Comparison of ENCODE assay signal across 24 mouse cellular contexts in genomic region chr5:89932999-89933398, GRCm38 (mm10). TPM values are rescaled to one million over a fixed set of nuclear protein-coding genes. Genes with fewer than 3 reads are reported as not detected.
DNase-seq lines count a peak whose midpoint lies in the region; ATAC-seq and TF ChIP-seq lines count a peak whose summit lies in the region.
"Had no signal": no experiment of that assay in that cellular context is flagged by ENCODE, and none has a peak within 500 bp of the region (broad histone marks: within the 10 kb centered on the region; RNA-seq: fewer than 3 reads in every experiment).

No protein-coding gene starts in this region.

- no peak for ATAC-seq in midbrain, postnatal 0 days (ENCODE audit: low FRiP score)
- ATAC-seq in midbrain, embryonic 13.5 days = no peak
- no peak for ATAC-seq in stomach, postnatal 0 days (ENCODE audit: low FRiP score, low TSS enrichment)
- ATAC-seq in forebrain, postnatal 0 days = no peak
- ATAC-seq: CD4-positive, CD25-positive, alpha-beta regulatory T cell, adult 4 months; hindbrain, embryonic 16.5 days; intestine, embryonic 15.5 days had no signal

- no peak overlapping the region for H3K4me2 ChIP-seq in midbrain, postnatal 0 days (ENCODE audit: low read depth, low read length, poor library complexity, severe bottlenecking)
- no peak overlapping the region for H3K4me2 ChIP-seq in midbrain, embryonic 13.5 days (replicated peaks)
- no peak overlapping the region for H3K4me2 ChIP-seq in stomach, postnatal 0 days (replicated peaks; ENCODE audit: low read depth)
- H3K4me2 ChIP-seq in forebrain, postnatal 0 days (ENCODE audit: low read depth) = no peak overlapping the region
- H3K4me2 ChIP-seq: forebrain, embryonic 12.5 days; heart, embryonic 11.5 days; intestine, embryonic 15.5 days; limb, embryonic 12.5 days; liver, embryonic 15.5 days; lung, embryonic 15.5 days; midbrain, embryonic 12.5 days had no signal

- H3K9ac ChIP-seq in midbrain, postnatal 0 days (replicated peaks; ENCODE audit: low read length, poor library complexity, severe bottlenecking) = no peak overlapping the region
- H3K9ac ChIP-seq in midbrain, embryonic 13.5 days (replicated peaks) = no peak overlapping the region
- H3K9ac ChIP-seq in stomach, postnatal 0 days (ENCODE audit: low read length) = no peak overlapping the region
- H3K9ac ChIP-seq in forebrain, postnatal 0 days = no peak overlapping the region
- H3K9ac ChIP-seq: forebrain, embryonic 12.5 days; intestine, embryonic 15.5 days; limb, embryonic 12.5 days; liver, embryonic 15.5 days; lung, embryonic 15.5 days; midbrain, embryonic 12.5 days had no signal

- intact Hi-C loops in gastrocnemius, adult 2 months (cut with DNase I) = loop anchor here (2.0 kb wide), 1 partner anchor 94 kb away; no protein-coding TSS in a partner anchor
- intact Hi-C loops in gastrocnemius, postnatal 36 days (cut with DNase I) = loop anchor here (2.0 kb wide), 1 partner anchor 94 kb away; no protein-coding TSS in a partner anchor

- WGBS in kidney, adult 2 months = 78% methylated on average over 6 of the region's 6 CpGs
- WGBS in midbrain, postnatal 0 days = 85% methylated on average over 6 of the region's 6 CpGs
- 94% methylated on average over 6 of the region's 6 CpGs for WGBS in midbrain, embryonic 13.5 days
- WGBS in stomach, postnatal 0 days = 80% methylated on average over 6 of the region's 6 CpGs
- 89% methylated on average over 6 of the region's 6 CpGs for WGBS in forebrain, postnatal 0 days

- TF ChIP-seq POLR2A in kidney, adult 2 months (IDR thresholded peaks at IDR 0.05; ENCODE audit: low read depth, low read length) = no peak

- TF ChIP-seq EP300 in stomach, postnatal 0 days (optimal IDR thresholded peaks at IDR 0.05) = no peak

- no peak for DNase-seq in gastrocnemius, adult 2 months
- DNase-seq in gastrocnemius, postnatal 36 days = no peak
- peak; percentile 3 for DNase-seq in kidney, adult 9 months
- DNase-seq in kidney, adult 2 months = no peak
- no peak for DNase-seq in midbrain, postnatal 0 days (ENCODE audit: low spot score)
- no peak for DNase-seq in stomach, postnatal 0 days (ENCODE audit: low spot score)
- no peak for DNase-seq in forebrain, postnatal 0 days
- DNase-seq: cerebellum, adult 9-11 months; kidney, postnatal 25 days; lung, postnatal 36 days; right cerebral cortex, postnatal 14 days had no signal

- H3K4me1 ChIP-seq in kidney, adult 2 months (ENCODE audit: control insufficient read depth, insufficient read depth, low read length) = no peaks in the 10 kb centered on the region
- no peaks in the 10 kb centered on the region for H3K4me1 ChIP-seq in midbrain, postnatal 0 days (ENCODE audit: insufficient read depth, low read length)
- no peaks in the 10 kb centered on the region for H3K4me1 ChIP-seq in midbrain, embryonic 13.5 days (replicated peaks)
- no peaks in the 10 kb centered on the region for H3K4me1 ChIP-seq in stomach, postnatal 0 days (replicated peaks; ENCODE audit: control insufficient read depth, insufficient read depth)
- no peaks in the 10 kb centered on the region for H3K4me1 ChIP-seq in forebrain, postnatal 0 days (ENCODE audit: insufficient read depth)
- H3K4me1 ChIP-seq: forebrain, embryonic 12.5 days; hindbrain, embryonic 10.5 days; intestine, embryonic 15.5 days; limb, embryonic 12.5 days; liver, embryonic 15.5 days; lung, embryonic 15.5 days; megakaryocyte, embryonic 14.5 days; midbrain, embryonic 12.5 days had no signal

- H3K27me3 ChIP-seq in kidney, adult 2 months (replicated peaks; ENCODE audit: control insufficient read depth, insufficient read depth, low read length) = no peaks in the 10 kb centered on the region
- H3K27me3 ChIP-seq in midbrain, postnatal 0 days (ENCODE audit: insufficient read depth, low read length) = no peaks in the 10 kb centered on the region
- no peaks in the 10 kb centered on the region for H3K27me3 ChIP-seq in midbrain, embryonic 13.5 days
- H3K27me3 ChIP-seq in stomach, postnatal 0 days (ENCODE audit: control insufficient read depth, insufficient read depth, low read length) = no peaks in the 10 kb centered on the region
- H3K27me3 ChIP-seq in forebrain, postnatal 0 days (ENCODE audit: insufficient read depth, low read length) = no peaks in the 10 kb centered on the region
- H3K27me3 ChIP-seq: forebrain, embryonic 12.5 days; intestine, embryonic 15.5 days; limb, embryonic 12.5 days; liver, embryonic 15.5 days; lung, embryonic 15.5 days; megakaryocyte, embryonic 14.5 days; midbrain, embryonic 12.5 days had no signal

- peak; percentile 56 for TF ChIP-seq CTCF in gastrocnemius, adult 2 months (IDR thresholded peaks at IDR 0.05)
- TF ChIP-seq CTCF in kidney, adult 2 months (conservative IDR thresholded peaks at IDR 0.05; ENCODE audit: insufficient read depth, insufficient read length, low read depth, low read length) = no peak
- 0 out of 2 replicates have a peak, but pooled peaks have one; percentile 8 for TF ChIP-seq CTCF in midbrain, postnatal 0 days (IDR thresholded peaks at IDR 0.05)
- TF ChIP-seq CTCF in stomach, postnatal 0 days (IDR thresholded peaks at IDR 0.05; ENCODE audit: low read depth) = 0 out of 2 replicates have a peak, but pooled peaks have one; percentile 17
- no peak for TF ChIP-seq CTCF in forebrain, postnatal 0 days (IDR thresholded peaks at IDR 0.05; ENCODE audit: low read depth)

- no peaks in the 10 kb centered on the region for H3K9me3 ChIP-seq in midbrain, postnatal 0 days (ENCODE audit: low read length)
- H3K9me3 ChIP-seq in midbrain, embryonic 13.5 days = no peaks in the 10 kb centered on the region
- H3K9me3 ChIP-seq in stomach, postnatal 0 days (ENCODE audit: control insufficient read depth, low read length) = no peaks in the 10 kb centered on the region
- H3K9me3 ChIP-seq in forebrain, postnatal 0 days (ENCODE audit: low read length) = no peaks in the 10 kb centered on the region
- H3K9me3 ChIP-seq: forebrain, embryonic 12.5 days; hindbrain, embryonic 10.5 days; intestine, embryonic 15.5 days; limb, embryonic 12.5 days; liver, embryonic 15.5 days; lung, embryonic 15.5 days; midbrain, embryonic 12.5 days had no signal

- H3K4me3 ChIP-seq in gastrocnemius, adult 2 months = no peak overlapping the region
- no peak overlapping the region for H3K4me3 ChIP-seq in kidney, adult 2 months (ENCODE audit: insufficient read depth, low read depth, low read length)
- no peak overlapping the region for H3K4me3 ChIP-seq in midbrain, postnatal 0 days (ENCODE audit: low read depth, low read length)
- no peak overlapping the region for H3K4me3 ChIP-seq in midbrain, embryonic 13.5 days (replicated peaks)
- no peak overlapping the region for H3K4me3 ChIP-seq in stomach, postnatal 0 days (ENCODE audit: low read depth, low read length)
- H3K4me3 ChIP-seq in forebrain, postnatal 0 days (ENCODE audit: low read depth, low read length) = no peak overlapping the region
- H3K4me3 ChIP-seq: forebrain, embryonic 12.5 days; hindbrain, embryonic 10.5 days; intestine, embryonic 15.5 days; limb, embryonic 12.5 days; liver, embryonic 15.5 days; lung, embryonic 15.5 days; megakaryocyte, embryonic 14.5 days; midbrain, embryonic 12.5 days had no signal

- no peak overlapping the region for H3K27ac ChIP-seq in gastrocnemius, adult 2 months
- no peak overlapping the region for H3K27ac ChIP-seq in kidney, adult 2 months (ENCODE audit: insufficient read depth, low read depth, low read length)
- no peak overlapping the region for H3K27ac ChIP-seq in midbrain, postnatal 0 days (ENCODE audit: low read depth, low read length)
- no peak overlapping the region for H3K27ac ChIP-seq in midbrain, embryonic 13.5 days
- H3K27ac ChIP-seq in stomach, postnatal 0 days (replicated peaks) = no peak overlapping the region
- no peak overlapping the region for H3K27ac ChIP-seq in forebrain, postnatal 0 days (ENCODE audit: low read depth, low read length)
- H3K27ac ChIP-seq: forebrain, embryonic 12.5 days; hindbrain, embryonic 10.5 days; intestine, embryonic 15.5 days; limb, embryonic 12.5 days; liver, embryonic 15.5 days; lung, embryonic 15.5 days; midbrain, embryonic 12.5 days had no signal

- no peaks in the 10 kb centered on the region for H3K36me3 ChIP-seq in kidney, adult 2 months (ENCODE audit: control insufficient read depth, insufficient read depth, low read length)
- H3K36me3 ChIP-seq in midbrain, postnatal 0 days (ENCODE audit: insufficient read depth, low read length) = no peaks in the 10 kb centered on the region
- no peaks in the 10 kb centered on the region for H3K36me3 ChIP-seq in midbrain, embryonic 13.5 days
- H3K36me3 ChIP-seq in stomach, postnatal 0 days (ENCODE audit: control insufficient read depth, insufficient read depth, low read length) = no peaks in the 10 kb centered on the region
- H3K36me3 ChIP-seq in forebrain, postnatal 0 days (ENCODE audit: insufficient read depth) = no peaks in the 10 kb centered on the region
- H3K36me3 ChIP-seq: forebrain, embryonic 12.5 days; hindbrain, embryonic 10.5 days; intestine, embryonic 15.5 days; limb, embryonic 12.5 days; liver, embryonic 15.5 days; lung, embryonic 15.5 days; midbrain, embryonic 12.5 days had no signal

RNA-seq across cellular contexts. Expression of gene Adamts3, which starts 49.9 kb away (rescaled TPM):
- total RNA-seq in gastrocnemius, adult 2 months (2021) = 1 to 10 TPM in 1 of 2 experiments, under 1 TPM in 1; 0.87 to 3.4 TPM
- total RNA-seq in gastrocnemius, postnatal 36 days (2021) = 1 to 10 TPM; 1.7 to 1.9 TPM
- polyA plus RNA-seq in kidney, adult 2 months (2012; rRNA removed) = 0.26 and 0.39 TPM in 2 replicates
- total RNA-seq in midbrain, postnatal 0 days (2014; rRNA removed) = 10.9 and 15.7 TPM in 2 replicates
- polyA plus RNA-seq in midbrain, postnatal 0 days (2015; fragmentation: Nextera tagmentation; extraction: Ambion mirVana) = 2.7 and 2.9 TPM in 2 replicates
- 2.4 and 3.2 TPM in 2 replicates for polyA plus RNA-seq in midbrain, embryonic 13.5 days (2015; fragmentation: Nextera tagmentation; extraction: Ambion mirVana)
- 0.52 and 0.54 TPM in 2 replicates for polyA plus RNA-seq in stomach, postnatal 0 days (2015; fragmentation: Nextera tagmentation; extraction: Ambion mirVana)
- 27.0 and 32.2 TPM in 2 replicates for total RNA-seq in forebrain, postnatal 0 days (2014; rRNA removed)
- 5.3 and 5.8 TPM in 2 replicates for polyA plus RNA-seq in forebrain, postnatal 0 days (2015; fragmentation: Nextera tagmentation; extraction: Ambion mirVana)
- total RNA-seq: monocyte, adult 5-6 weeks had no signal
- polyA plus RNA-seq: CD4-positive, CD25-positive, alpha-beta regulatory T cell, adult 4 months had no signal

Comparison
In these comparisons a context has a peak if more than half of its experiments do, and no peak if none do; other contexts are left out.
1. CTCF ChIP-seq: peak in gastrocnemius, adult 2 months (single experiment), midbrain, postnatal 0 days (single experiment) and stomach, postnatal 0 days (single experiment); none in kidney, adult 2 months (single experiment) and forebrain, postnatal 0 days (single experiment).